9 mouse cellular contexts compared by ENCODE assay signal in the genomic region with DNA sequence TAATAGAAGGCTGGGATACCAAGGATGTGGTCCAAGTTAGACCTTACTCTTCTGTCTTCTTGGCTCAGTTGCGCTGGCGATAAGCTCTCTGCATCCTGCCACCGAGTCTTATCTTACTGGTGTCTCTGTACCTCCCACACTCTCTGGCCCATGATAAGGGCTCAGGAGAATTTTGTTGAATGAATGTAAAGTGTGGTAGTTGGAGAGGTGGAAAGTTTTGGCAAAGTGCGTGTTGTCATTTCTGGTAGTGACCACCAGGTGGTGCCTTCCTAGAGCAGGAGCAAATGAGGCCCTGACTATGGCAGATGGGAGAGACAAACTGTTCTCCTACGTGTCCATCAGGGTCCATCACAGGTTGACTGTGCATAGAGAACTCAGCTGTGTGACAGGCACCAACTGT.
A peak's percentile ranks its signal among the peaks of the same experiment; 100 is the strongest.
DNase-seq lines count a peak whose midpoint lies in the region; ATAC-seq lines count a peak whose summit lies in the region.
"Had no signal": no experiment of that assay in that cellular context is flagged by ENCODE, and none has a peak within 500 bp of the region (broad histone marks: within the 10 kb centered on the region; RNA-seq: fewer than 3 reads in every experiment).

No protein-coding gene starts in this region.

- H3K4me3 ChIP-seq in heart, embryonic 10.5 days, result no peak overlapping the region
- H3K4me3 ChIP-seq: embryonic facial prominence, embryonic 12.5 days had no signal

- H3K9me3 ChIP-seq in heart, embryonic 10.5 days, result no peaks in the 10 kb centered on the region
- H3K9me3 ChIP-seq: embryonic facial prominence, embryonic 12.5 days had no signal

- peaks cover 12% of the 10 kb centered on the region for H3K4me1 ChIP-seq in heart, embryonic 10.5 days

- 35% methylated on average over 5 of the region's 5 CpGs for WGBS in heart, embryonic 10.5 days

- H3K27ac ChIP-seq in heart, embryonic 10.5 days, result no peak overlapping the region
- H3K27ac ChIP-seq: embryonic facial prominence, embryonic 12.5 days had no signal

- peak; percentile 90 for DNase-seq in heart, adult 11 months
- no peak for DNase-seq in heart, embryonic 10.5 days (ENCODE audit: low spot score)
- DNase-seq in 3T3-L1 (ENCODE audit: low read depth, low spot score) (peak; percentile 27), WW6 (ENCODE audit: low read depth, low spot score) (peak; percentile 5)
- peak; percentile 56 for DNase-seq in embryo, embryonic 10 days (ENCODE audit: low spot score)
- peak; percentile 12 for DNase-seq in layer of hippocampus, adult 9-10 months (ENCODE audit: low spot score)
- peak; percentile 10 for DNase-seq in naive thymus-derived CD4-positive, alpha-beta T cell, adult 2 months (ENCODE audit: low read depth)

- no peaks in the 10 kb centered on the region for H3K27me3 ChIP-seq in heart, embryonic 10.5 days (ENCODE audit: insufficient read depth, poor library complexity, severe bottlenecking)
- H3K27me3 ChIP-seq: embryonic facial prominence, embryonic 12.5 days had no signal

- H3K36me3 ChIP-seq in heart, embryonic 10.5 days, result no peaks in the 10 kb centered on the region
- H3K36me3 ChIP-seq: embryonic facial prominence, embryonic 12.5 days had no signal

- no peak for ATAC-seq in activated CD4-positive, CD25-positive, alpha-beta regulatory T cell, adult 4 months
